Mouse (Mus musculus): ENCODE measurements around the gene Wdr76. TPM values are rescaled to one million over a fixed set of nuclear protein-coding genes. Genes with fewer than 3 reads are reported as not detected.
"Not testable (repeated sequence)": the region's sequence is repeated elsewhere in the genome, so short reads cannot be mapped to it uniquely, and the experiment has no call there.

Wdr76 gene
- polyA plus RNA-seq, 1 experiment from 2014 or later = 5.3 TPM

DNA sequence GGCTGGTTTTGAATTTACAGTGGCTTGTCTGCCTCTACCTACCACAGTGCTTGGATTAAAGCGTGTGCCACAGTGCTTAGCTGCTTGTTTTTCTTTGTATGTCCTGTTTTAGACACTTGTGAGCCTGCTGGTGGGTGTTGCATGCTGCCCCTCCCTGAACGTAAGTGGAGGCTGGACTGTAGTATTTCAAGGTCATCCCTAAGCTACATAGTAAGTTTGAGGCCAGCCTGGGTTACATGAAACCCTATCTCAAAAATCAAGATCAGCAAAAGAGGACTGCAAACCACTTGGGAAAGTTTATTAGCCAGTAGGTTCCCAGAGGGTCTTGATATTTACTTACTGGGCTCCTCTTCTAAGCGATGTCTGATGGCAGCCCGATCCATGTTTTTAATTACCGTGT, 11.6 kb downstream of the Wdr76 start:
- Histone ChIP-seq H3K9me3 (replicated peaks; ENCODE audit: low read length) (no peaks in the 10 kb centered on the region), H3K4me3 (replicated peaks; ENCODE audit: low read depth, low read length) (no peak overlapping the region), H3K4me1 (replicated peaks; ENCODE audit: insufficient read depth, low read length) (no peaks in the 10 kb centered on the region), H3K4me2 (ENCODE audit: low read length) (no peak overlapping the region), H3K9ac (ENCODE audit: low read depth, low read length) (no peak overlapping the region), H3K27me3 (ENCODE audit: insufficient read depth, low read length) (no peaks in the 10 kb centered on the region), H3K36me3 (ENCODE audit: insufficient read depth, low read length) (0 out of 2 replicates have a peak, but pooled peaks cover 3% of the 10 kb centered on the region), H3K27ac (no peak overlapping the region)
- 88% methylated on average over 5 of the region's 5 CpGs for WGBS
- TF ChIP-seq CTCF (IDR thresholded peaks at IDR 0.05; ENCODE audit: low read depth) = no peak
- DNase-seq (ENCODE audit: low spot score) (no peak), ATAC-seq (replicated peaks; ENCODE audit: low FRiP score, low read depth) (no peak)

GRCm38 (mm10) chr2:121518711-121519110, 12.2 kb downstream of the Wdr76 start:
- DNase-seq (ENCODE audit: low spot score); ATAC-seq (replicated peaks; ENCODE audit: low FRiP score, low read depth); H3K27me3 ChIP-seq (ENCODE audit: insufficient read depth, low read length); H3K4me3 ChIP-seq (replicated peaks; ENCODE audit: low read depth, low read length); H3K4me2 ChIP-seq (ENCODE audit: low read length); H3K4me1 ChIP-seq (replicated peaks; ENCODE audit: insufficient read depth, low read length); H3K9me3 ChIP-seq (replicated peaks; ENCODE audit: low read length); H3K9ac ChIP-seq (ENCODE audit: low read depth, low read length); H3K27ac ChIP-seq; H3K36me3 ChIP-seq (ENCODE audit: insufficient read depth, low read length): not testable (repeated sequence)
- WGBS = 86% methylated on average over 4 of the region's 4 CpGs

- no peak overlapping the region for H3K27ac ChIP-seq
Measured at GRCm38 (mm10) chr2:121522006-121522405, 15.5 kb downstream of the Wdr76 start.

GRCm38 (mm10) chr2:121522830-121523229, 16.3 kb downstream of the Wdr76 start:
- not testable (repeated sequence) for H3K9ac ChIP-seq (ENCODE audit: low read depth, low read length); H3K27me3 ChIP-seq (ENCODE audit: insufficient read depth, low read length); H3K36me3 ChIP-seq (ENCODE audit: insufficient read depth, low read length); DNase-seq (ENCODE audit: low spot score); H3K4me3 ChIP-seq (replicated peaks; ENCODE audit: low read depth, low read length); H3K4me1 ChIP-seq (replicated peaks; ENCODE audit: insufficient read depth, low read length); H3K9me3 ChIP-seq (replicated peaks; ENCODE audit: low read length); ATAC-seq (replicated peaks; ENCODE audit: low FRiP score, low read depth); H3K4me2 ChIP-seq (ENCODE audit: low read length); H3K27ac ChIP-seq
- 94% methylated on average over 3 of the region's 3 CpGs for WGBS

More at GRCm38 (mm10) chr2:121522006-121522405, 15.5 kb downstream of the Wdr76 start:
- WGBS = 70% methylated on average over 2 of the region's 2 CpGs
- no peak overlapping the region for H3K4me3 ChIP-seq (replicated peaks; ENCODE audit: low read depth, low read length)
- no peaks in the 10 kb centered on the region for H3K27me3 ChIP-seq (ENCODE audit: insufficient read depth, low read length)
- no peaks in the 10 kb centered on the region for H3K9me3 ChIP-seq (replicated peaks; ENCODE audit: low read length)
- no peaks in the 10 kb centered on the region for H3K4me1 ChIP-seq (replicated peaks; ENCODE audit: insufficient read depth, low read length)
- TF ChIP-seq CTCF (IDR thresholded peaks at IDR 0.05; ENCODE audit: low read depth) = no peak
- H3K36me3 ChIP-seq (ENCODE audit: insufficient read depth, low read length) = no peaks in the 10 kb centered on the region; the same call in 1 of the 2 replicates
- ATAC-seq (replicated peaks; ENCODE audit: low FRiP score, low read depth) (no peak), DNase-seq (ENCODE audit: low spot score) (no peak)
- no peak overlapping the region for H3K9ac ChIP-seq (ENCODE audit: low read depth, low read length)
- H3K4me2 ChIP-seq (ENCODE audit: low read length) = no peak overlapping the region

DNA sequence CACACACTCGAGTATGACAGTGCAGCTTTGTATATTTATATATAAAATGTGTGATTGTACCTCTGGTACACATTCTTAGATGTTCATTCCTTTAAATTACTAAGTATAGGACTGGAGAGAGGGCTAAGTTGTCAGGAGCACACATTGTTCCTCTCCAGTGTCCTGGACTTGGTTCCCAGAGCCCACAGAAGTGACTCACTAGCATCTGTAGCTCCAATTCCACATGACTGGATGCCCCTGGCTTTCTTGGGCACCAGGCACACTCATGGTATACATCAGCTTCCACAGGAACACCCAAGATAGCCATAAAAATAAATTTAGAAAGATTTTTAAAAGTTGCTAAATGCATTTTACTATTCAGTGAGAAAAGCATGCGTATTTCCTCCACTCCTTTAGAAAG, 18.5 kb downstream of the Wdr76 start:
- ATAC-seq (replicated peaks; ENCODE audit: low FRiP score, low read depth) (no peak), DNase-seq (ENCODE audit: low spot score) (no peak)
- TF ChIP-seq CTCF (IDR thresholded peaks at IDR 0.05; ENCODE audit: low read depth) = no peak
- Histone ChIP-seq H3K9me3 (replicated peaks; ENCODE audit: low read length) (no peaks in the 10 kb centered on the region), H3K27me3 (ENCODE audit: insufficient read depth, low read length) (no peaks in the 10 kb centered on the region), H3K9ac (ENCODE audit: low read depth, low read length) (no peak overlapping the region), H3K27ac (no peak overlapping the region), H3K36me3 (ENCODE audit: insufficient read depth, low read length) (no peaks in the 10 kb centered on the region; the same call in 1 of the 2 replicates), H3K4me3 (replicated peaks; ENCODE audit: low read depth, low read length) (no peak overlapping the region), H3K4me1 (replicated peaks; ENCODE audit: insufficient read depth, low read length) (no peaks in the 10 kb centered on the region), H3K4me2 (ENCODE audit: low read length) (no peak overlapping the region)
- 88% methylated on average over 2 of the region's 2 CpGs for WGBS

DNA sequence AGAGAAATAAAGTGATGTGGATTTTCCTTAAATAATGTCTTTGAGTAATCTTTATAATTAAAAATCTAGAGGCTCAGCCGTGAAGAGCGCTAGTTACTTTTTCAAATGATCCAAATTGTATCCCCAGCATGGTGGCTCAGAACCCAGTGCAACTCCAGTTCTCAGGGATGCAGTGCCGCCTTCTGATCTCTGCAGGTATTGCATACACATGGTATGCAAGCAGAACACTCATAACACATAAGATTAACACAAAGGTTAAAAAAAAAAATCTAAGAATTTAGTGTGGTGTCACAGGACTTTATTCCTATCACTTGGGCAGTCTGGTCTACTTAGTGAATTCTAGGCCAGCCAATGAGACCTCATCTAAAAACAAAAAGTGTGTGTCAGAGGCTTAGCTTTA, 38.3 kb downstream of the Wdr76 start:
- H3K4me3 ChIP-seq (replicated peaks; ENCODE audit: low read depth, low read length) = no peak overlapping the region
- H3K9ac ChIP-seq (ENCODE audit: low read depth, low read length) = no peak overlapping the region
- ATAC-seq (replicated peaks; ENCODE audit: low FRiP score, low read depth) (no peak), DNase-seq (ENCODE audit: low spot score) (no peak)
- H3K27me3 ChIP-seq (ENCODE audit: insufficient read depth, low read length) = no peaks in the 10 kb centered on the region
- no peaks in the 10 kb centered on the region for H3K4me1 ChIP-seq (replicated peaks; ENCODE audit: insufficient read depth, low read length)
- no peak overlapping the region for H3K4me2 ChIP-seq (ENCODE audit: low read length)
- H3K9me3 ChIP-seq (replicated peaks; ENCODE audit: low read length) = no peaks in the 10 kb centered on the region
- H3K36me3 ChIP-seq (ENCODE audit: insufficient read depth, low read length) = peaks cover 8% of the 10 kb centered on the region; the same call in 1 of the 2 replicates
- H3K27ac ChIP-seq = no peak overlapping the region
- TF ChIP-seq CTCF (IDR thresholded peaks at IDR 0.05; ENCODE audit: low read depth) = peak; percentile 25; the same call in 1 of the 2 replicates
- 96% methylated on average over 3 of the region's 3 CpGs for WGBS

GRCm38 (mm10) chr2:121549630-121550029, 43.1 kb downstream of the Wdr76 start:
- Histone ChIP-seq H3K36me3 (ENCODE audit: insufficient read depth, low read length) (no peaks in the 10 kb centered on the region), H3K27ac (no peak overlapping the region), H3K27me3 (ENCODE audit: insufficient read depth, low read length) (no peaks in the 10 kb centered on the region), H3K4me2 (ENCODE audit: low read length) (no peak overlapping the region), H3K4me1 (replicated peaks; ENCODE audit: insufficient read depth, low read length) (no peaks in the 10 kb centered on the region), H3K9ac (ENCODE audit: low read depth, low read length) (no peak overlapping the region), H3K4me3 (replicated peaks; ENCODE audit: low read depth, low read length) (no peak overlapping the region), H3K9me3 (replicated peaks; ENCODE audit: low read length) (no peaks in the 10 kb centered on the region)
- ATAC-seq (replicated peaks; ENCODE audit: low FRiP score, low read depth) (no peak), DNase-seq (ENCODE audit: low spot score) (no peak)
- WGBS = 92% methylated on average over 6 of the region's 6 CpGs
- no peak for TF ChIP-seq CTCF (IDR thresholded peaks at IDR 0.05; ENCODE audit: low read depth)
